Mouse (Mus musculus) lung, postnatal 25 days (tissue): Measurements from ENCODE around the gene Fam76b.
A peak's percentile ranks its signal among the peaks of the same experiment; 100 is the strongest.
"Not testable (repeated sequence)": the region's sequence is repeated elsewhere in the genome, so short reads cannot be mapped to it uniquely, and the experiment has no call there.

ENCODE experiments used
- DNase-seq: peaks from one replicate; pipeline ENCODE4 v3.0.0; 2022; ENCODE audit warnings: low spot score

Gene Fam76b

GRCm38 (mm10) chr9:13827406-13828086 lies at the start of gene Fam76b:
Fam76b (plus strand) TSS chr9:13827716.
- DNase-seq: peak; percentile 100

- DNase-seq: no peak
Observed at GRCm38 (mm10) chr9:13781985-13782384, 45.5 kb upstream of the Fam76b start.

- not testable (repeated sequence) for DNase-seq
Observed at GRCm38 (mm10) chr9:13790864-13791263, 36.7 kb upstream of the Fam76b start.

- DNase-seq: no peak
Observed at GRCm38 (mm10) chr9:13794302-13794701, 33.2 kb upstream of the Fam76b start.

- no peak for DNase-seq
Observed at GRCm38 (mm10) chr9:13794756-13795155, 32.8 kb upstream of the Fam76b start.

- no peak for DNase-seq
Observed at GRCm38 (mm10) chr9:13804480-13804879, 23.0 kb upstream of the Fam76b start.

GRCm38 (mm10) chr9:13806854-13807253 lies 20.7 kb upstream of the Fam76b start:
- peak; percentile 5 for DNase-seq

- no peak for DNase-seq
Observed at GRCm38 (mm10) chr9:13807657-13808056, 19.9 kb upstream of the Fam76b start.

- no peak for DNase-seq
Observed at GRCm38 (mm10) chr9:13809937-13810336, 17.6 kb upstream of the Fam76b start.

GRCm38 (mm10) chr9:13818369-13818768 lies 9.1 kb upstream of the Fam76b start:
- no peak for DNase-seq

- DNase-seq: no peak
Observed at GRCm38 (mm10) chr9:13820774-13821173, 6.7 kb upstream of the Fam76b start.

GRCm38 (mm10) chr9:13825896-13826295 lies 1.6 kb upstream of the Fam76b start:
- DNase-seq: no peak

GRCm38 (mm10) chr9:13826391-13826805 lies 1.1 kb upstream of the Fam76b start:
- peak; percentile 69 for DNase-seq

- peak; percentile 97 for DNase-seq
Observed at GRCm38 (mm10) chr9:13826832-13827405, 597 bp upstream of the Fam76b start, which contains the start of gene Cep57. Cep57 (minus strand) TSS chr9:13827107.

- DNase-seq: no peak
Observed at GRCm38 (mm10) chr9:13828087-13828441, 548 bp downstream of the Fam76b start.

GRCm38 (mm10) chr9:13835256-13835655 lies 7.7 kb downstream of the Fam76b start:
- peak; percentile 11 for DNase-seq

GRCm38 (mm10) chr9:13836726-13837125 lies 9.2 kb downstream of the Fam76b start:
- DNase-seq: no peak

GRCm38 (mm10) chr9:13847591-13847990 lies 20.1 kb downstream of the Fam76b start:
- DNase-seq: no peak

GRCm38 (mm10) chr9:13848481-13849480 lies 21.3 kb downstream of the Fam76b start:
- DNase-seq: peak; percentile 10

GRCm38 (mm10) chr9:13853876-13854275 lies 26.4 kb downstream of the Fam76b start:
- DNase-seq: no peak

- DNase-seq: no peak
Observed at GRCm38 (mm10) chr9:13856247-13856646, 28.7 kb downstream of the Fam76b start.

GRCm38 (mm10) chr9:13856777-13857176 lies 29.3 kb downstream of the Fam76b start:
- no peak for DNase-seq

- DNase-seq: no peak
Observed at GRCm38 (mm10) chr9:13867646-13868045, 40.1 kb downstream of the Fam76b start.
